Mouse (Mus musculus) liver, adult 2 months (tissue): Measurements from ENCODE around the gene Brms1.

Experiments used
- CTCF ChIP-seq: fragments of 200-500 bp; IDR thresholded peaks from 2 replicates; pipeline ENCODE4 v1.5.1; 2011; ENCODE audit warnings: low read depth, low read length, control low read depth
- POLR2A ChIP-seq: fragments of 200-500 bp; IDR thresholded peaks from 2 replicates; pipeline ENCODE4 v1.6.1; 2011; ENCODE audit warnings: low read length, control low read depth; ENCODE audit not compliant: insufficient read depth; ENCODE audit errors: extremely low read depth

GRCm38 (mm10) chr19:5082005-5082404 lies 40.9 kb downstream of the Brms1 start:
- TF ChIP-seq POLR2A = no peak
- no peak for TF ChIP-seq CTCF
